Mouse (Mus musculus): ENCODE measurements at regions not wholly inside any gene's neighbourhood (a gene's known extent, or its start where the extent isn't known, plus 50 kb on each side); places are given as distances from the start of the nearest gene placed in this dataset.

GRCm38 (mm10) chr13:113509403-113510185 is 108.8 kb downstream of the Snx18 start:
- Histone ChIP-seq H3K9ac (ENCODE audit: low read depth, low read length) (no peak overlapping the region), H3K4me2 (replicated peaks; ENCODE audit: low read depth, low read length) (no peak overlapping the region), H3K4me1 (replicated peaks; ENCODE audit: control insufficient read depth, insufficient read depth, low read length) (no peaks in the 10 kb centered on the region), H3K36me3 (ENCODE audit: control insufficient read depth, insufficient read depth, low read length) (no peaks in the 10 kb centered on the region), H3K9me3 (ENCODE audit: control insufficient read depth, low read length) (no peaks in the 10 kb centered on the region), H3K27me3 (ENCODE audit: control insufficient read depth, insufficient read depth, low read length) (no peaks in the 10 kb centered on the region), H3K27ac (ENCODE audit: low read depth, low read length) (no peak overlapping the region), H3K4me3 (ENCODE audit: low read depth, low read length) (no peak overlapping the region)
- ATAC-seq (ENCODE audit: low FRiP score) (no peak), DNase-seq (ENCODE audit: low spot score) (no peak)
- WGBS, result 75% methylated on average over 10 of the region's 10 CpGs

DNA sequence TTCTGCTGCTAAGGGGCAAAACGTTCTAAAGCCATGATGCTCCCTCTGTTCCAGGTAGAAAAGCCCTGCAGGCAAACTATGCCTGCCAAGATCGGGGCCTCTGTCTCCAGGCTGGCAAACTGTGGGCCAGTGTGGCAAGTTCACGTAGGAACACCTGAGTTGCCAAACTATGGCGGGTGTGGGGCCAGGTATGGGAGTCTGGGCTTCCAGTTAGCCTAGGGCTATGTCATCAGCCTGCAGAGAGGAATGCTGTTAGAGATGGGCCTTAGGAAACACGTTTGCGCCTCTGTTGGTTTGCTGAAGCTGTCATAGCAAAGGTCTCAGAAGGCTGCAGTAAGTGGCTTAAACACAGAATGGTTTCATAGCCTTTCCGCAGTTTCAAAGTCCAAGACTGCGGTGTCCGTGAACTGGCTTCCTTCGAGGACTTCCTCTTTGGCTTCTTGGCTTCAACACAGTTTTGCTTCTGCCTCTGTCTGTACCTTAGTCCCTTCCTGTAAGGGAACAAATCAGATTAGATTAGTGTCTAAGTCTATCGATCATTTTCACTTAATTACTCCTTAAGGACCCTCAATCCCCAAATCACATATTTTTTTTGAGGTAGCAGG is 110.1 kb downstream of the Snx18 start:
- no peaks in the 10 kb centered on the region for H3K9me3 ChIP-seq (ENCODE audit: control insufficient read depth, low read length)
- ATAC-seq (ENCODE audit: low FRiP score) (no peak), DNase-seq (ENCODE audit: low spot score) (no peak)
- no peaks in the 10 kb centered on the region for H3K27me3 ChIP-seq (ENCODE audit: control insufficient read depth, insufficient read depth, low read length)
- H3K27ac ChIP-seq (ENCODE audit: low read depth, low read length), result no peak overlapping the region
- no peaks in the 10 kb centered on the region for H3K4me1 ChIP-seq (replicated peaks; ENCODE audit: control insufficient read depth, insufficient read depth, low read length)
- no peaks in the 10 kb centered on the region for H3K36me3 ChIP-seq (ENCODE audit: control insufficient read depth, insufficient read depth, low read length)
- H3K4me3 ChIP-seq (ENCODE audit: low read depth, low read length), result no peak overlapping the region
- 85% methylated on average over 11 of the region's 11 CpGs for WGBS
- no peak overlapping the region for H3K4me2 ChIP-seq (replicated peaks; ENCODE audit: low read depth, low read length)
- no peak overlapping the region for H3K9ac ChIP-seq (ENCODE audit: low read depth, low read length)

DNA sequence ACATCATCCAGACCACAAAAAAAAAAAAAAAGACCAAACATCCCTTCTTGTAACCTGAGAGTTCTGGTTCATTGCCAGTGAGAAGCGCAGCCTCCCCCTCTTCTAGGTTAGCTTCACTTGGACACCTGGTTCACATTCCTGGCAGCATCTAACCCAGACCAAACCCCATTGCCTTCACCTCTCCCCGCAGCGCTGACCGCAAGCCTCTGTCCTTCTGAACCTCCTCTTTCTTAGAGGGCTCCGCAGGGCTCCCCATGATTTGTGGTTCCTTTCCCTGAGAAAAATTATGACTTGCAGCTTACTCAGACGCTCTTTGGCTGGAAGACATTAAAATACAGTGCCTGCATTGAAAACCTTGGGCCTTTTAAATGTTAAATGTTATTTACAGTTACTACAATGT is 115.8 kb downstream of the Snx18 start:
- Histone ChIP-seq H3K4me3 (ENCODE audit: low read depth, low read length) (no peak overlapping the region), H3K36me3 (ENCODE audit: control insufficient read depth, insufficient read depth, low read length) (no peaks in the 10 kb centered on the region), H3K27ac (ENCODE audit: low read depth, low read length) (no peak overlapping the region), H3K9ac (ENCODE audit: low read depth, low read length) (no peak overlapping the region), H3K4me2 (replicated peaks; ENCODE audit: low read depth, low read length) (no peak overlapping the region), H3K9me3 (ENCODE audit: control insufficient read depth, low read length) (no peaks in the 10 kb centered on the region), H3K27me3 (ENCODE audit: control insufficient read depth, insufficient read depth, low read length) (no peaks in the 10 kb centered on the region), H3K4me1 (replicated peaks; ENCODE audit: control insufficient read depth, insufficient read depth, low read length) (no peaks in the 10 kb centered on the region)
- DNase-seq (ENCODE audit: low spot score) (no peak), ATAC-seq (ENCODE audit: low FRiP score) (no peak)
- 88% methylated on average over 6 of the region's 6 CpGs for WGBS

GRCm38 (mm10) chr13:113502059-113502458 is 116.3 kb downstream of the Snx18 start:
- Histone ChIP-seq H3K4me1 (replicated peaks; ENCODE audit: control insufficient read depth, insufficient read depth, low read length) (no peaks in the 10 kb centered on the region), H3K4me2 (replicated peaks; ENCODE audit: low read depth, low read length) (no peak overlapping the region), H3K27me3 (ENCODE audit: control insufficient read depth, insufficient read depth, low read length) (no peaks in the 10 kb centered on the region), H3K9ac (ENCODE audit: low read depth, low read length) (no peak overlapping the region), H3K36me3 (ENCODE audit: control insufficient read depth, insufficient read depth, low read length) (no peaks in the 10 kb centered on the region), H3K9me3 (ENCODE audit: control insufficient read depth, low read length) (no peaks in the 10 kb centered on the region), H3K27ac (ENCODE audit: low read depth, low read length) (no peak overlapping the region), H3K4me3 (ENCODE audit: low read depth, low read length) (no peak overlapping the region)
- WGBS, result 74% methylated on average over 3 of the region's 3 CpGs
- ATAC-seq (ENCODE audit: low FRiP score) (no peak), DNase-seq (ENCODE audit: low spot score) (no peak)

DNA sequence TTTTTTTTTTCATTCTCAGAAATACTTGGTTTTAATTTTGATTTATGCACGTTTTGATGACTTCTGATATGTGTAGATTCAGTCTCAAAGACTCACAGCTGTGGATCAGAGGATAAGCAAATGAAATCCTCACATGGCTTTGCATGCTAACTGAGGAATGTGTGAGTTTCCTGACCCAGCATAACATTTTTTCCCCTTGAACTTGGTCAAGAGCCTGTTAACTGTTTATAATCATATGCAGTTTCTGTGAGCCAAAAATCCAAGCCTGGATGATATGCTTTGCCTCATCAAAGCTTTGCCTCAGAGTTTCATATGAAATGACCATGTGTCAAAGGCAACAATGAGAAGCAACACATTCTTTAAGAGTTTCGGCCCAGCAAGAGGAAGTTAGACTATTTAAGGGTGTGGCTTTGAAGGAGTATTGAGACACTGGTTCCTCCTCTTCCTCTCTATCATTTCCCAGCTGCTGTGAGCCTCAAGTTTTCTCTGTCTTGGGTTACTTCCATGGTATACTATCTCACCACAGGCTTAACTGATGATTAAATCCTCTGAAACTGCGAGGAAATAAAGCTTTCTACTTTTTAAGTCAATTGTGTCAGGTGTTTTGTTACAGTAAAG is 117.9 kb downstream of the Snx18 start:
- Histone ChIP-seq H3K27me3 (ENCODE audit: control insufficient read depth, insufficient read depth, low read length) (no peaks in the 10 kb centered on the region), H3K4me3 (ENCODE audit: low read depth, low read length) (no peak overlapping the region), H3K36me3 (ENCODE audit: control insufficient read depth, insufficient read depth, low read length) (no peaks in the 10 kb centered on the region), H3K9ac (ENCODE audit: low read depth, low read length) (no peak overlapping the region), H3K9me3 (ENCODE audit: control insufficient read depth, low read length) (no peaks in the 10 kb centered on the region), H3K4me1 (replicated peaks; ENCODE audit: control insufficient read depth, insufficient read depth, low read length) (no peaks in the 10 kb centered on the region), H3K27ac (ENCODE audit: low read depth, low read length) (no peak overlapping the region), H3K4me2 (replicated peaks; ENCODE audit: low read depth, low read length) (no peak overlapping the region)
- ATAC-seq (ENCODE audit: low FRiP score) (no peak), DNase-seq (ENCODE audit: low spot score) (no peak)
- WGBS, result 82% methylated on average over 3 of the region's 3 CpGs

DNA sequence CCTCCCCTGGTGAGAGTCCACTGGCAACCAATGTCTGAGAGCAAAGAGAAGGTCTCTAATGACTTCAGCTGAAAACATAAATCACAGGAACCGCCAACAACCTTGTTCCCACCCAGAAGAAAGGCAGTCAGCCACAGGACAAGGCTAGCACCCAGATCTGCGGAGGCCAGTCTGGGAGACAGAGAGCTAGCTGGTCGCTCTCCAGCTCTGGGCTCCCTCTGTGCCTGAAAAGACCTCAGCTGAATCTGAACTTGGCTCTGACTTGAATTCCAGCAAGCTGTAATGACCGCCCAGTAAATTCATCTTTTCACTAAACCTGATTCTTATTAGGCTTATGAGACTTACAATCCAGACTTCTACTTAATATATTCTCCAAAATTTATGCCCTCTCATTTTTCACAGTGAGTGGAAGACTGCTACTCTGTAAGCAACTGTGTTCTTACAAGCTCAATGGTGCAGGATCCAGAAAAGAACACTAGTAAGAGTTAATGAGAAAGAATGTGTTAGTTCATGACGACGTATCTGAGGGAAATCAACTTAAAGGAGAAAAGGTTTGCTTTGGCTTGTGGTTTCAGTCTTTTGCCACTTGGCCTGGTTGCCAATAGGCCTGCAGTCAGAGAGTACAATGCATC is 119.2 kb downstream of the Snx18 start:
- WGBS, result 89% methylated on average over 6 of the region's 6 CpGs
- H3K27me3 ChIP-seq (ENCODE audit: control insufficient read depth, insufficient read depth, low read length), result no peaks in the 10 kb centered on the region
- no peak overlapping the region for H3K27ac ChIP-seq (ENCODE audit: low read depth, low read length)
- no peaks in the 10 kb centered on the region for H3K36me3 ChIP-seq (ENCODE audit: control insufficient read depth, insufficient read depth, low read length)
- DNase-seq (ENCODE audit: low spot score) (no peak), ATAC-seq (ENCODE audit: low FRiP score) (no peak)
- no peak overlapping the region for H3K4me3 ChIP-seq (ENCODE audit: low read depth, low read length)
- H3K4me2 ChIP-seq (replicated peaks; ENCODE audit: low read depth, low read length), result no peak overlapping the region
- H3K9me3 ChIP-seq (ENCODE audit: control insufficient read depth, low read length), result no peaks in the 10 kb centered on the region
- no peaks in the 10 kb centered on the region for H3K4me1 ChIP-seq (replicated peaks; ENCODE audit: control insufficient read depth, insufficient read depth, low read length)
- no peak overlapping the region for H3K9ac ChIP-seq (ENCODE audit: low read depth, low read length)

DNA sequence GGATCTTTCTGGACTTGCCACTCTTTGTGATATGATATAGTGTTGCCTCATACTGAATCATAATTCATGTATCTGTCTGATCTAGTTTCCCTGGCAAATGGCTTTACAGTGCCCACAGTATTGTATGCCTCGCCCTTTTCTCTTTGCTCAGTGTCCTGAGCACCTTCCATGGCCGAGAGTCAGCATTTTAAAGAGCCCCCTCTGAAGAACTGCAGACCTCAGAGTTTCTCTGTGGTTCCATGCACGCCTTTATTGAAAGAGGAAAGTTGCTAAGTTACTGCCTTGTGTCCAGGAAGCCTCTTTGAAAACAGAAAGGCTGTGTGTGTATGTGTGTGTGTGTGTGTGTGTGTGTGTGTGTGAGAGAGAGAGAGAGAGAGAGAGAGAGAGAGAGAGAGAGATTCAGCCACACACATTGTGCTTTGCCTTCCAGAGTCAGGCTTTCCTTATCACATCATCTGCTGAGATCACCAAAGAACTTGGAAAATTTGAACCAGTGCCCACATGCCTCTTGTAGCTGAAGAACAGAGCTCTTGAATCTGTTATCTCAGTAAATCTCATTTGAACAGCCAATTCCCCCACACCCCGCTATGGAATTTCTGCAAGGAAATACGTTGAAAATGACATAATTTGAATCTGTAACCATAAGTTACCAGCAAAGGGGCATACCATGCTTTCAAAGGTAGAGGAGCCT is 122.6 kb downstream of the Snx18 start:
- WGBS, result 73% methylated on average over 5 of the region's 5 CpGs
- Histone ChIP-seq H3K27me3 (ENCODE audit: control insufficient read depth, insufficient read depth, low read length) (no peaks in the 10 kb centered on the region), H3K36me3 (ENCODE audit: control insufficient read depth, insufficient read depth, low read length) (no peaks in the 10 kb centered on the region), H3K27ac (ENCODE audit: low read depth, low read length) (no peak overlapping the region), H3K4me1 (replicated peaks; ENCODE audit: control insufficient read depth, insufficient read depth, low read length) (no peaks in the 10 kb centered on the region), H3K9me3 (ENCODE audit: control insufficient read depth, low read length) (no peaks in the 10 kb centered on the region), H3K4me2 (replicated peaks; ENCODE audit: low read depth, low read length) (no peak overlapping the region), H3K9ac (ENCODE audit: low read depth, low read length) (no peak overlapping the region), H3K4me3 (ENCODE audit: low read depth, low read length) (no peak overlapping the region)
- ATAC-seq (ENCODE audit: low FRiP score), result no peak
- no peak for DNase-seq (ENCODE audit: low spot score)

DNA sequence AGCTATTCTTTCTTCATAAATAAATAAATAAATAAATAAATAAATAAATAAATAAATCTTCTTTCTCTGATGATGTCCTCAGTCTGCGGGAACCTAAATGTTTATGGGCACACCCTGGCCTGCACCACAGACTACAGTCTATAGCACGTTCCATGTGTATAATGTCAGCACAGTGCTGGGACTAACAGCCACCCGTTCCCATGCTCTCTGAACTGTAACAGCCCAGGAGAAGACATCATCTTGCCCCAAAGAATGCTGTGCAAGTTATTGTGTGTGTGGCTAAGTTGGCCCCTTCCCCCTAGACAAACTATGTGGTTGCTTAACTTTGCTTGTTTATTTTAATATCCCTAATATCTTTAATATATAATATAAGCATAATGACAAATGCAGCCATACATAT is 123.2 kb downstream of the Snx18 start:
- Histone ChIP-seq H3K4me3 (ENCODE audit: low read depth, low read length) (no peak overlapping the region), H3K36me3 (ENCODE audit: control insufficient read depth, insufficient read depth, low read length) (no peaks in the 10 kb centered on the region), H3K27ac (ENCODE audit: low read depth, low read length) (no peak overlapping the region), H3K9ac (ENCODE audit: low read depth, low read length) (no peak overlapping the region), H3K27me3 (ENCODE audit: control insufficient read depth, insufficient read depth, low read length) (no peaks in the 10 kb centered on the region), H3K4me2 (replicated peaks; ENCODE audit: low read depth, low read length) (no peak overlapping the region), H3K4me1 (replicated peaks; ENCODE audit: control insufficient read depth, insufficient read depth, low read length) (no peaks in the 10 kb centered on the region), H3K9me3 (ENCODE audit: control insufficient read depth, low read length) (no peaks in the 10 kb centered on the region)
- ATAC-seq (ENCODE audit: low FRiP score), result no peak
- DNase-seq (ENCODE audit: low spot score), result no peak
- 83% methylated on average over 3 of the region's 3 CpGs for WGBS

All from hindbrain, embryonic 11.5 days (tissue).